Mouse (Mus musculus) embryonic facial prominence, embryonic 11.5 days (tissue): ENCODE results near the gene Chn1. TPM values are rescaled to one million over a fixed set of nuclear protein-coding genes. Genes with fewer than 3 reads are reported as not detected.
"Not testable (repeated sequence)": the region's sequence is repeated elsewhere in the genome, so short reads cannot be mapped to it uniquely, and the experiment has no call there.

Experiments
- ATAC-seq: fragments of 200-750 bp; cut with Nextera tagmentation; replicated peaks from 2 replicates; pipeline ENCODE4 v1.8.0; 2017; ENCODE audit warnings: low read depth; ENCODE audit not compliant: insufficient number of reproducible peaks, low FRiP score, low TSS enrichment
- DNase-seq: peaks from one replicate; pipeline ENCODE4 v3.0.0-alpha.2; 2015; ENCODE audit warnings: low spot score
- H3K27ac ChIP-seq: fragments of 300-500 bp; sonication (generic); replicated peaks from 2 replicates; pipeline ENCODE4 v1.5.1; 2014; ENCODE audit warnings: mild to moderate bottlenecking, low read depth, low read length, control low read depth
- H3K27me3 ChIP-seq: fragments of 300-500 bp; sonication (generic); 2 replicates; pipeline ENCODE4 v1.6.1; 2014; ENCODE audit warnings: mild to moderate bottlenecking, low read length, moderate library complexity, mixed read lengths; ENCODE audit not compliant: control insufficient read depth, insufficient read depth
- H3K36me3 ChIP-seq: fragments of 300-500 bp; sonication (generic); replicated peaks from 2 replicates; pipeline ENCODE4 v1.6.1; 2014; ENCODE audit warnings: low read depth, mild to moderate bottlenecking, low read length, moderate library complexity, mixed read lengths; ENCODE audit not compliant: control insufficient read depth, insufficient read depth
- H3K4me1 ChIP-seq: fragments of 300-500 bp; sonication (generic); 2 replicates; pipeline ENCODE4 v1.6.1; 2014; ENCODE audit warnings: low read length, mixed read lengths; ENCODE audit not compliant: control insufficient read depth, insufficient read depth
- H3K4me2 ChIP-seq: fragments of 300-500 bp; sonication (generic); 2 replicates; pipeline ENCODE4 v1.6.1; 2014; ENCODE audit warnings: low read depth, mild to moderate bottlenecking, control low read depth, low read length, moderate library complexity
- H3K4me3 ChIP-seq: fragments of 300-500 bp; sonication (generic); 2 replicates; pipeline ENCODE4 v1.5.1; 2014; ENCODE audit warnings: low read depth, low read length, control low read depth
- H3K9ac ChIP-seq: fragments of 300-500 bp; sonication (generic); replicated peaks from 2 replicates; pipeline ENCODE4 v1.6.1; 2014; ENCODE audit warnings: mild to moderate bottlenecking, control low read depth, low read length
- H3K9me3 ChIP-seq: fragments of 300-500 bp; sonication (generic); replicated peaks from 2 replicates; pipeline ENCODE4 v1.6.1; 2016; ENCODE audit warnings: mild to moderate bottlenecking, low read length, inconsistent platforms, mixed read lengths; ENCODE audit not compliant: control insufficient read depth
- WGBS: fragments of 180-500 bp; shearing (Covaris S2); extraction: QIAGEN DNeasy Blood & Tissue Kit; methylation state at CpG from one replicate; pipeline ENCODE4 v1.1.7; 2014; 5-methylcytosine and 5-hydroxymethylcytosine counted together
- polyA plus RNA-seq: library from polyadenylated mRNA; unstranded; fragments of >200 nt; fragmentation: Nextera tagmentation; extraction: Ambion mirVana; gene quantifications from 2 replicates; pipeline ENCODE4 v1.2.1, GENCODE M21; 2014

The Chn1 gene
- polyA plus RNA-seq = 50.4 and 61.1 TPM in 2 replicates

DNA sequence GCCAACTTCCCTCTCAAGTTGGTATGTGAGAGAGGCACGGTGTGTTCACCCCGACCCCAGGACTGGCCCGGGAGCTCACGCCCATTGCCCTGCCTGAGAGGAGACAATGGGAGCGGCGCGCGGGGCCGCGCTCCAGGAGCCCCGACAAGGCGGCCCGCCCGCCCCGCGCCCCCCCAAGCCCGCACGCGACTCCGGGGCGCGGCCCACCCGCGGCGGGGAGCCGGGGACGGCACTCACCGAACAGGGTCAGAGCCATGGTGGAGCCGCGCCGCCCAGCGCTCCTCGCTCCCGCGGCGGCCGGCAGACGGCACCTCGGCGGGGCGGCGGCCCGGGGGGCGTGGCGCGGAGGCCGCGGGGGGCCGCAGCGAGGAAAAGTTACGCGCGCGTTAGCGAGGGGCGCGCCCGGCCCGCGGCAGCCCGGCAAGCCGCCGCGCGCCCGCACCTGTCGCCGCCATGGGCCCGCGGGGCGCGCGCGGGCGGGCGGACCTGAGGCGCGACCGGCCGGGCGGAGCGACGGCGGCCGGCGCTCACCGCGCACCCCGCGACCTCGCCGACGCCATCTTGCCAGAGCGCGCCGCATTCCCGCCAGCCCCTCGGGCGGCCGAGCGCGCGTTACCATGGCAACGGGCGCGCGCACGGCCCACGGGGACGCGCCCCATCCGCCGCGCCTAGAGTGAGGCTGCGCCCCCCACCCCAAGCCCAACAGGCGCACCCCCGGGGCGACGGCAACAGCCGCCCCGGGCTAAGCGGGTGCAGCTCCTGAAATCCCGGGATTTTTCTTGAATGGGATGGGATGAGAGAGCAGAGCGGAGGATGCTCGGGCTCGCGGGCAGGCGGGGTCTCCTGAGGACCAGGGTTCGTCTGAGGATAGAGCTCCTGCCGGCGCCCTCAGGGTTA is at the start of gene Chn1:
TSS of gene Chn1 (minus strand) at position 561 of the 897 bp plus-strand sequence.
- peak within 1 kb of the TSS; percentile 48 for H3K4me2 ChIP-seq
- H3K27me3 ChIP-seq = no peaks in the 10 kb centered on the region
- H3K4me1 ChIP-seq = no peaks in the 10 kb centered on the region
- peak within 1 kb of the TSS; percentile 88 for H3K4me3 ChIP-seq
- no peaks in the 10 kb centered on the region for H3K9me3 ChIP-seq
- no peaks in the 10 kb centered on the region for H3K36me3 ChIP-seq
- H3K9ac ChIP-seq = peak within 1 kb of the TSS; percentile 92
- peak; percentile 92 for ATAC-seq
- H3K27ac ChIP-seq = peak within 1 kb of the TSS; percentile 73
- under 1% methylated on average over 68 of the region's 131 CpGs for WGBS
- DNase-seq = peak; percentile 85

DNA sequence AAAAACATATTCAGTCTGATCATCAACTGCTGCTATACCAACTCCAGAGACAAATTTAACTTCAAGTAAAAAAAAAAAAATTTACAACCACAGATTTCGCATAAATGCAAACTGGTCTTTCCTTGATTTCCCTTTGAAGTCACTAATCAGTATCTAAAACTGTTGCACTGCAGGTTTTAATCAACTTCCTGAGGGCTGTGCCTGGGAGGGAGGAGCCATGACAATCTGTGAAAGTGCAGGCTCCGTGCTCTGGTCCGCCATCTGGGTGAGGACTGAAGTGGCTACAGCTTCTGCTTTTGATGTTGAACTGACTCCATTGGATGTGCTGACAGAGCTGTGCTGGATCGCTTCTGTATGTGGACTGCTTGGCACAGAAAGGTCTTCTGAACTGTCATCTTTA is 43.6 kb upstream of the Chn1 start:
- Histone ChIP-seq H3K4me3 (no peak overlapping the region), H3K4me1 (no peaks in the 10 kb centered on the region), H3K9ac (no peak overlapping the region), H3K27me3 (no peaks in the 10 kb centered on the region), H3K4me2 (no peak overlapping the region), H3K36me3 (no peaks in the 10 kb centered on the region; the same call in 1 of the 2 replicates), H3K9me3 (no peaks in the 10 kb centered on the region), H3K27ac (no peak overlapping the region)
- DNase-seq = no peak
- 75% methylated on average over 4 of the region's 4 CpGs for WGBS
- no peak for ATAC-seq

DNA sequence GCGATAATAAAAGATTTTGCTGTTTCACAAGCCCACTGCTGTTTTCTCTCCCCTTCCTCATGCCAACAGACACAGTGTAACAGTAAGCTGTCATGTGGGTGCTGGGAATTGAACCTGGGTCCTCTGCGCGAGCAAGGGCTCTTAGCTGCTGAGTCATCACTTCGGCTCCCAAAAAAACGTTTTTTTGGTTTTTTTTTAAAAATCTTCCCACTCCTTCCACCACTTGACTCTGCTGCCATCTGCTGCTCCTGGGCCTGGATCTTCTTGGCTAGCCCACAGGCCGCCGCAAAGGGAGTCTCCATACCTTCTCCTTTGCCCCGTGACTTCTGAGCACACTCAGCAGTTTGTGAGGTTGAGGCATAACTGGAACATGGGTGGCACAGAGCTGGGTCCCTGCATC is 32.5 kb upstream of the Chn1 start:
- WGBS = 86% methylated on average over 8 of the region's 8 CpGs
- Histone ChIP-seq H3K9me3 (no peaks in the 10 kb centered on the region), H3K4me2 (no peak overlapping the region), H3K9ac (no peak overlapping the region), H3K27ac (no peak overlapping the region), H3K4me3 (no peak overlapping the region), H3K4me1 (no peaks in the 10 kb centered on the region), H3K27me3 (no peaks in the 10 kb centered on the region), H3K36me3 (no peaks in the 10 kb centered on the region)
- no peak for ATAC-seq
- no peak for DNase-seq

DNA sequence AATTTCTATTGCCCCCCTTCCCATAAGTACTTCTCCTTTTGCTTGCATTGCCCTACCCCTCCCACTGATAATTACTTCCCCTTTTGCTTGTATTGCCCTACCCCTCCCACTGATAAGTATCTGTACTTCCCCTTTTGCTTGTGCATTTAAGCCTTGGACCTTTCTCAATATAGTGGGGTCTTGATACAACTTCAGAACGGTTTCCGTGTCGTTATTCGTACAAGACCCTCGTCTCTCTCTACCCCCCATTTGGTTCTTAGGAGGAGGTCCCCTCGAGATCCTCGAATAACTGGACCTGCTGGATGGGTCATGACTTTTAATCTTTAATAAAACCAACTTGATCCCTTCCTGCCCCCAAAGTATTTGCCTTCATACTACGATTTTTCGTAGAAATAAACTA is 25.0 kb upstream of the Chn1 start:
- not testable (repeated sequence) for H3K36me3 ChIP-seq, H3K9ac ChIP-seq, H3K4me2 ChIP-seq, ATAC-seq, H3K9me3 ChIP-seq, H3K4me1 ChIP-seq, DNase-seq, H3K27ac ChIP-seq, H3K4me3 ChIP-seq, H3K27me3 ChIP-seq
- 90% methylated on average over 9 of the region's 9 CpGs for WGBS

DNA sequence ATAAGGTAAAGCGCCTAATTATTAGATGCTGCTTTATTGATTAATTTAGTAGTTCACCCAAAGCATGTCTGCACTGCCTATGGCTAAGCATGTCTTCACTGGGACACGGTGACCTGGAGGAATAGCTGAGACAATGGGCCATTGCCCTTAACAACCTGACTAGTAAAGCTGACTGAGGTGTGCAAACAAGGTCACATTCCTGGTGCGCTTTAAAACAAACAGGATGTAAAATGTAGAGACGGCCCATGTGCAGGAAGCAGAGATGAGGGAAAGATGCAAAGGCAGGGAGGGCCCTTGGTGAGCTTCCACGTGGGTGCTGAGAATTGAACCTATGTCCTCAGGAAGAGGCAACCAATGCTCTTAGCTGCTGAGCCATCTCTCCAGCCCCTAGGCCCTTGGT is 23.6 kb upstream of the Chn1 start:
- Histone ChIP-seq H3K9ac (no peak overlapping the region), H3K27ac (no peak overlapping the region), H3K27me3 (no peaks in the 10 kb centered on the region), H3K4me2 (no peak overlapping the region), H3K36me3 (no peaks in the 10 kb centered on the region), H3K9me3 (no peaks in the 10 kb centered on the region), H3K4me1 (no peaks in the 10 kb centered on the region), H3K4me3 (no peak overlapping the region)
- ATAC-seq (no peak), DNase-seq (no peak)
- 72% methylated on average over 5 of the region's 5 CpGs for WGBS

DNA sequence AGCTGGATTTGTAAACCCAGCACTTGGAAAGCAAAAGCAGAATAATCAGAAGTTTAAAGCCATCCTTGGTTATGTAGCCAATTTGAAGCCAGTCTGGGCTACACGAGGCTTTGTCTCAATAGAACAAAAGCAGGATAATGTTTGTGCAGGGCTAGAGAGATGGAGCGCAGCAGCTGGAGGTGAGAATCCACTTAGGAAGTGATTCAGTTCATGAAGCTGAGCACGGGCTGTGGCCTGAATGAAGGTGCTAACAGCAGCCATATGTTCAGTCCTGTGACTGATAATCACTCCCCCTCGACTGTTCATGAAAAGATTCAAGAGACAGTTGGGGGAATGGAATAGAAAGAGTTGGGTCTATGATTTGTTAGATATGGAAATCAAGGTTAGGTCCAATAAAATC is 23.0 kb upstream of the Chn1 start:
- H3K4me2 ChIP-seq = no peak overlapping the region
- H3K9me3 ChIP-seq = no peaks in the 10 kb centered on the region
- H3K27ac ChIP-seq = no peak overlapping the region
- ATAC-seq (no peak), DNase-seq (no peak)
- H3K9ac ChIP-seq = no peak overlapping the region
- H3K4me1 ChIP-seq = no peaks in the 10 kb centered on the region
- H3K36me3 ChIP-seq = no peaks in the 10 kb centered on the region
- 62% methylated on average over 4 of the region's 4 CpGs for WGBS
- H3K4me3 ChIP-seq = no peak overlapping the region
- no peaks in the 10 kb centered on the region for H3K27me3 ChIP-seq

DNA sequence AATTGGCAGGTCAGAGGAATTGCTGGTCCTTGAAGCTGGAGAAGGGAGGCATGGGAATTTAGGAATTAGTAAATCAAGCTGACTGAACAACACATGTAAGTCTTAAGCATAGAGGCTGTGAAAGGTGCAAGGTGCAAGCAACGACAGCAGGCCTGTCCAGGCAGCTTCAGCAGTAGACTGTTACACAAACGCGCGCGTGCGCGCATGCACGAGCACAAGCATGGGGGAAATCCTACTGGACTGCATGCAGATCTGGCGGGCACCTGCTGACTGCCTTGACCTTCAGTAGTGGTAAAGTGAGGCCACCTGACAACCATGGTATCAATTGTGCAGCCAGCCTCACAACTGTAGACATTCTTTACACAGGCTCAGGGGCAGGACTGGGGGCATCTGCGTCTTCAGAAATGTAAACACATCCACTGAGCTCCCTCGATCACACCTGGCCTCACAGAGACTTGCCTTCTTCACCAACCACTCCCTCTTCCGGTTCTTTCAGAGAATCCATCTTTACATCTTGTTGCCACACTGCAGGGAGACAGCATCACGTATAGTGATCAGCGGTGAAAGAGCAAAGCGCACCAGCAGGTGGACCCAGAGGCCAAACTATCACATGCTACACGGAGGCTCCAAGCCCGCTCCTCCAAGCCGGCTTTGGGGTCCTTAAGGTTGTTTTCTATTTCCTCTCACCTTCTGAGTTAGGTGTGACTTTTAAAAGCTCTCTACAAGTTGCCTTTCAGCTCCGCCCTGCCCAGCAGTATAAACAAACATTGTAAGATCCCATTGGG is 16.9 kb upstream of the Chn1 start:
- no peaks in the 10 kb centered on the region for H3K27me3 ChIP-seq
- H3K27ac ChIP-seq = no peak overlapping the region
- H3K4me2 ChIP-seq = no peak overlapping the region
- H3K36me3 ChIP-seq = no peaks in the 10 kb centered on the region
- whole genome bisulfite sequencing = 58% methylated on average over 19 of the region's 19 CpGs
- no peaks in the 10 kb centered on the region for H3K4me1 ChIP-seq
- H3K9ac ChIP-seq = no peak overlapping the region; the same call in 1 of the 2 replicates
- ATAC-seq (no peak), DNase-seq (peak; percentile 52)
- no peaks in the 10 kb centered on the region for H3K9me3 ChIP-seq
- no peak overlapping the region for H3K4me3 ChIP-seq

DNA sequence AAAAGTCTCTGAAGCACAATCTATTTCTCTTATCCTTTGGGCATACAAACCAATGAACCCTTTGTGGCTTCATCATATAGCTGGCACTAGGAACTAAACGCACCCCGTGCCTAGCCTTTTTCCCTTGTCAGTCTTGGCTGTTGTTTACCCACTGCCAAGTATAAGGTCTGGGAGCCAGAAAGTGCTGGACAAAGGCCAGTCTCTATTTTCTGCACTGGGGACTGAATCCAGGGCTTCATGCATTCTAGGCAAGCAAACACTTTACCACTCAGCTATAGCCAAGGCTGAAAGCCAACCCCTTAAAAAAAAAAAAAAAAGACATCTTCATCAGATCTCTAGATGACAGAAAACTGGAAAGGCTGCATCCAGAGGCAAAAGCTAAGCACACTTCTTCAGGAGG is 15.2 kb upstream of the Chn1 start:
- H3K27me3 ChIP-seq = no peaks in the 10 kb centered on the region
- H3K9me3 ChIP-seq = no peaks in the 10 kb centered on the region
- H3K4me3 ChIP-seq = no peak overlapping the region
- DNase-seq (no peak), ATAC-seq (no peak)
- 93% methylated on average over 2 of the region's 2 CpGs for WGBS
- no peaks in the 10 kb centered on the region for H3K4me1 ChIP-seq
- no peak overlapping the region for H3K4me2 ChIP-seq
- H3K36me3 ChIP-seq = no peaks in the 10 kb centered on the region
- H3K9ac ChIP-seq = no peak overlapping the region
- no peak overlapping the region for H3K27ac ChIP-seq
